Mouse (Mus musculus): ENCODE data around the gene Setd5. TPM values are rescaled to one million over a fixed set of nuclear protein-coding genes. Genes with fewer than 3 reads are reported as not detected.

The Setd5 gene
- polyA plus RNA-seq, 1 experiment from 2014 or later, result 75.6 TPM

DNA sequence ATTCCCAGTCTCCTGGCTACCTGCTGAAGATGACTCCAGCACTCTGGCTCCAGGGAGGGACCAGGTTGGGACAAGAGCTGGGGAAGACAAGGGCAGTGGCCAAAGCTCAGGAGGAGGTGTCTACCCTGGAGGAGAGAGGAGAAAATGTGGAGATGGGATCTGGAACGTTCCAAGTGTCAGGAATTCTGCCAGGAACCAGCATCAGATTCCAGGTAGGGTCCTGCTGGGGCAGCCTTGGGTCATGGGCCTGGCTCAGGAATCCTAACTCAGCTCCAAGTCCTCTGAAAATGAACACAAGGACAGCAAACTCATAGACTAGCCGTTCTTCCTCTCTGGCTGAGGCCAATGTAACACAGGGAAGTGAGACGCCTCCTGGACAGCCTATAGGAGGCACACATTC is 92.7 kb downstream of the Setd5 start:
- 54% methylated on average over 3 of the region's 3 CpGs for WGBS
- Histone ChIP-seq H3K27ac (ENCODE audit: low read length) (no peak overlapping the region), H3K4me3 (ENCODE audit: low read length) (no peak overlapping the region), H3K4me1 (replicated peaks; ENCODE audit: control insufficient read depth, insufficient read depth, low read length) (peaks cover 5% of the 10 kb centered on the region; the same call in 1 of the 2 replicates), H3K27me3 (ENCODE audit: control insufficient read depth, insufficient read depth, low read depth, low read length) (no peaks in the 10 kb centered on the region), H3K4me2 (ENCODE audit: low read depth, low read length) (no peak overlapping the region), H3K36me3 (ENCODE audit: control insufficient read depth, insufficient read depth, low read length) (no peaks in the 10 kb centered on the region), H3K9ac (ENCODE audit: low read length) (no peak overlapping the region), H3K9me3 (ENCODE audit: control insufficient read depth, low read length) (no peaks in the 10 kb centered on the region)
- no peak for ATAC-seq (ENCODE audit: low read depth)

DNA sequence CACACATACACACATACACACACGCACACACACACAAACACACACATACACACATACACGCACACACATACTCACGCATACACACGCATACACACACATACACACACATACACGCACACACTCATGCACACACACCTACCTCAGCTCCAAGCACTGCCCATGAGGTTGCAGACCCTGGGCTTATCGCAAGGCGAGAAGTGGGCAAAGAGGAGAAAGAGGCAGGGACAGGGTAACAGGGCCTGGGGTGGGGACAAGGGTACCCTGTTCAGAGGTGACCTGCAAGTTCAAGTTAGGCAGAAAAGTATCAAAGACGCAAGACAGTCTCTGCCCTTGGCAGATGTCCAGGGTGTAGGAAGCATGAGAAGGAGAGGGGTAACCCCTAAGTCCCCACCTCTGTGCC is 93.5 kb downstream of the Setd5 start:
- no peak overlapping the region for H3K4me3 ChIP-seq (ENCODE audit: low read length)
- H3K36me3 ChIP-seq (ENCODE audit: control insufficient read depth, insufficient read depth, low read length), result no peaks in the 10 kb centered on the region
- no peak overlapping the region for H3K27ac ChIP-seq (ENCODE audit: low read length)
- H3K4me2 ChIP-seq (ENCODE audit: low read depth, low read length), result no peak overlapping the region
- H3K9me3 ChIP-seq (ENCODE audit: control insufficient read depth, low read length), result no peaks in the 10 kb centered on the region
- 86% methylated on average over 8 of the region's 8 CpGs for WGBS
- H3K4me1 ChIP-seq (replicated peaks; ENCODE audit: control insufficient read depth, insufficient read depth, low read length), result peaks cover 5% of the 10 kb centered on the region; the same call in 1 of the 2 replicates
- no peak overlapping the region for H3K9ac ChIP-seq (ENCODE audit: low read length)
- no peaks in the 10 kb centered on the region for H3K27me3 ChIP-seq (ENCODE audit: control insufficient read depth, insufficient read depth, low read depth, low read length)
- ATAC-seq (ENCODE audit: low read depth), result no peak

DNA sequence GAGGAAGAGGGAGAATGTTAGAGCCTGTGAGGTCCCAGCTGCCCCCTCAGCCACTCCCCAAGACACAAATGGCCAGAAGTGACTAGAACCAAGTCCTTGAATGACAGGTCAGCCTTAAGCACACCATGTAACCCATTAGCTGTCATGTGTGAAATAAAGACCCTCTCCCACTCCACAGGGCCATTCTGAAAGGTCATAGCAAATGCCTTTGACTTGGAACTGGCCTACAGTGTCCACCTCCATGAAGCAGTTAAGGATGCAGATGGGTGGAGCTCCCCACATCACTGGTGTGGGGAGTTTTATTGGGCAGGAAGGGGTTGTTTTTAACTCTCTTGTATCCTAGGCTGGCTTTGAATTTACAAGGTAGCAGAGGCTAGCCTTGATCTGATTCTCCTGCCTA is 94.8 kb downstream of the Setd5 start:
- Histone ChIP-seq H3K9ac (ENCODE audit: low read length) (no peak overlapping the region), H3K4me2 (ENCODE audit: low read depth, low read length) (no peak overlapping the region), H3K36me3 (ENCODE audit: control insufficient read depth, insufficient read depth, low read length) (no peaks in the 10 kb centered on the region), H3K9me3 (ENCODE audit: control insufficient read depth, low read length) (no peaks in the 10 kb centered on the region), H3K4me1 (replicated peaks; ENCODE audit: control insufficient read depth, insufficient read depth, low read length) (peaks cover 5% of the 10 kb centered on the region; the same call in 1 of the 2 replicates), H3K27ac (ENCODE audit: low read length) (no peak overlapping the region), H3K4me3 (ENCODE audit: low read length) (no peak overlapping the region), H3K27me3 (ENCODE audit: control insufficient read depth, insufficient read depth, low read depth, low read length) (no peaks in the 10 kb centered on the region)
- ATAC-seq (ENCODE audit: low read depth), result no peak

DNA sequence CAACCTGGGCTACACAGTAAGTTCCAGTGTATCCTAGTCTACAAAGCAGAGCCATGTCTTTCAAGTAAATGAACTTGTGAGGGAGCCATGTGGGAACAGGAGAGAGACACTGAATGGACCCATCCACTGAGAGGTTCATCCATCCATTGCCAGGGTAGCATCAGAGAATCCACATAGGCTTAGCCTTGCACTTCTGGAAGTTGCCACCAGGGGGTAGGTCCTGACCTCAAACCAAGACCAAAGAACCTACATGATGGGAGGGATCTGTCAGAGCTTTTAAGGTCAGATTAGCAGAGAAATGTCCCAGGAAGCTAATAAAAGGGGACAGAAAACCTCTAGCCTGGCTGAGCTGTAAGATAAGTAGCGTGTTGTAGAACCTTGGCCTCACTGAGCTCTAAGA is 95.4 kb downstream of the Setd5 start:
- no peaks in the 10 kb centered on the region for H3K9me3 ChIP-seq (ENCODE audit: control insufficient read depth, low read length)
- peaks cover 1% of the 10 kb centered on the region; the same call in 1 of the 2 replicates for H3K4me1 ChIP-seq (replicated peaks; ENCODE audit: control insufficient read depth, insufficient read depth, low read length)
- WGBS, result 64% methylated on average over 1 of the region's 1 CpGs
- no peak overlapping the region for H3K9ac ChIP-seq (ENCODE audit: low read length)
- no peaks in the 10 kb centered on the region for H3K27me3 ChIP-seq (ENCODE audit: control insufficient read depth, insufficient read depth, low read depth, low read length)
- no peak overlapping the region for H3K27ac ChIP-seq (ENCODE audit: low read length)
- H3K36me3 ChIP-seq (ENCODE audit: control insufficient read depth, insufficient read depth, low read length), result no peaks in the 10 kb centered on the region
- no peak for ATAC-seq (ENCODE audit: low read depth)
- H3K4me3 ChIP-seq (ENCODE audit: low read length), result no peak overlapping the region
- no peak overlapping the region for H3K4me2 ChIP-seq (ENCODE audit: low read depth, low read length)

DNA sequence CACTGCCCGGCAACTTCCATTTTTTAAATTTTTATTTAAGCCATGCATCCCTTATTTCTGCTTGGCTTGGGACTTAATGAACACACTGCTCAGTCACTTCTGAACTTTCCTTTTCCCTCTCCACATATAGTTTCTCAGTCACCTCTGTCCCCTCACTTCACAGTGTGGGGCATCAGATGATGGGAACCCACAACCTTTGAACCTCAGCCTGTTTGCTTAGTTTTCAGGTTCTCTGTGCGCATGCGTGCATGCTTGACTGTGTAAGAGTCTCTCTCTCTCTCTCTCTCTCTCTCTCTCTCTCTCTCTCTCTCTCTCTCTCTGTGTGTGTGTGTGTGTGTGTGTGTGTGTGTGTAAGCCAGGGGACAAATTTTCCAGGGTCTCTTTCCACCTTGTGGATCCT is 98.3 kb downstream of the Setd5 start:
- no peaks in the 10 kb centered on the region for H3K4me1 ChIP-seq (replicated peaks; ENCODE audit: control insufficient read depth, insufficient read depth, low read length)
- no peaks in the 10 kb centered on the region for H3K9me3 ChIP-seq (ENCODE audit: control insufficient read depth, low read length)
- no peak overlapping the region for H3K4me3 ChIP-seq (ENCODE audit: low read length)
- no peak overlapping the region for H3K4me2 ChIP-seq (ENCODE audit: low read depth, low read length)
- WGBS, result 93% methylated on average over 3 of the region's 3 CpGs
- no peaks in the 10 kb centered on the region for H3K36me3 ChIP-seq (ENCODE audit: control insufficient read depth, insufficient read depth, low read length)
- no peak overlapping the region for H3K9ac ChIP-seq (ENCODE audit: low read length)
- no peak overlapping the region for H3K27ac ChIP-seq (ENCODE audit: low read length)
- no peak for ATAC-seq (ENCODE audit: low read depth)
- no peaks in the 10 kb centered on the region for H3K27me3 ChIP-seq (ENCODE audit: control insufficient read depth, insufficient read depth, low read depth, low read length)

DNA sequence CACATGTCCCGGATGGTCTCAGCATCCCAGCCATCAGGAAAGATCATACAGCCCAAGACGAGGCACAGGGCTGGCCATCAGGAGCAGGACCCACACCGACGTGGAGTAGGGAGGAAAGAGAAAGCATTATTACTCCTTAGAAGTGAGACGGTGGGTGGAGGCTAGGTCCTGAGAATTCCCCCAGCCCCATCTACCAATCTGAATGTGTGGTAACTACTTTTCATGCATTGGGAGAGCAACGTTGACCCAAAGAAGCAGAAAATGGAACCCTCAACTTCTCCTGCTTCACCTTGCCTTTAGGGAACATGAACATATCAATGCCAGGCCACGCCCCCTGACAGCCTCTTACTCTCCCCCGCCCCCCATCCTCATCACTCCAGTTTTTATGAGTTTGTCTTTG is 99.4 kb downstream of the Setd5 start:
- no peak for ATAC-seq (ENCODE audit: low read depth)
- H3K9ac ChIP-seq (ENCODE audit: low read length), result no peak overlapping the region
- no peaks in the 10 kb centered on the region for H3K27me3 ChIP-seq (ENCODE audit: control insufficient read depth, insufficient read depth, low read depth, low read length)
- no peak overlapping the region for H3K4me3 ChIP-seq (ENCODE audit: low read length)
- H3K4me1 ChIP-seq (replicated peaks; ENCODE audit: control insufficient read depth, insufficient read depth, low read length), result no peaks in the 10 kb centered on the region
- H3K4me2 ChIP-seq (ENCODE audit: low read depth, low read length), result no peak overlapping the region
- H3K27ac ChIP-seq (ENCODE audit: low read length), result no peak overlapping the region
- H3K36me3 ChIP-seq (ENCODE audit: control insufficient read depth, insufficient read depth, low read length), result no peaks in the 10 kb centered on the region
- WGBS, result 80% methylated on average over 8 of the region's 8 CpGs
- H3K9me3 ChIP-seq (ENCODE audit: control insufficient read depth, low read length), result no peaks in the 10 kb centered on the region

DNA sequence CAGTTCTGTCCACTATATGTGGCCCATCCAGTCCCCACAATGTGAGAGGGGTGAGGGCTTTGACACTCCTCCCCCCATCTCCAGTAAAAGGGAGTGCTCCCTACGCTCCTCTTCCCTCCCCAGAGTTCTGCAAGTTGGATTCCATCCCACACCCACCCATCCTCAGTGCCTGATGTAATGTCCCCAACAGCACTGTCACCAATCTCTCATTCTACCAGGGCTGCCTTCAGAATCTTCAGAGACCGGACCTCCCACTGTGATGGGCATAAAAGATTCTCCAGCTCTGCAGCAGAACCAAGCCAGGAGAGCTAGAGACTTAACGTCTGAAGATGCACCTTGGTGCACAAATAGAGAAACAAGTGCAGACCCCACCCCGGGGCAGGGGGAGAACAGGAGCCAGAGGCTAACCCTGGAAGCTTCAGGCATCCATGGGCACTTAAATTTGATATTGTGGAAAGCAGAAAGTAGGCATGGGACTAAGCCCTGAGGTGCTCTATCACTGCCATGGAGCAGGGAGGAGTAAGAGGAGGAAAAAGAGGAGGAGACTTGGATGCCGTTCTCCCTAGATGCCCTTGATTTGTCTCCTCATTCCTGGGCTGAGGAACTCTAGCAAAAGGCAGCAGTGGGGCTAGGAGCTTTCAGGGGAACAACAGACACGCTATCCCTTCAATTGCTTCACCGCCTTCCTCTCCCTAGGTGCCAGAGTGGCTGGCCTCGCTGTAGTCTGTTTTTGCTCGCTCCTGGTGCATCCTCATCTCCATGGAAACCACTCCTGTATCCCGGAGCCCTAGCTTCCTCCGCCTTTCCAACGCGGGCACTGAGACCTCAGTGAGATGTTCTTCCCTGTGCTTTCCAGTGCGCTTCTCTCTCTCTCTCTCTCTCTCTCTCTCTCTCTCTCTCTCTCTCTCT is 101.4 kb downstream of the Setd5 start:
- H3K4me3 ChIP-seq (ENCODE audit: low read length), result no peak overlapping the region
- H3K36me3 ChIP-seq (ENCODE audit: control insufficient read depth, insufficient read depth, low read length), result no peaks in the 10 kb centered on the region
- H3K27ac ChIP-seq (ENCODE audit: low read length), result no peak overlapping the region
- no peak for ATAC-seq (ENCODE audit: low read depth)
- no peak overlapping the region for H3K4me2 ChIP-seq (ENCODE audit: low read depth, low read length)
- no peaks in the 10 kb centered on the region for H3K27me3 ChIP-seq (ENCODE audit: control insufficient read depth, insufficient read depth, low read depth, low read length)
- WGBS, result 22% methylated on average over 14 of the region's 14 CpGs
- no peaks in the 10 kb centered on the region for H3K4me1 ChIP-seq (replicated peaks; ENCODE audit: control insufficient read depth, insufficient read depth, low read length)
- no peaks in the 10 kb centered on the region for H3K9me3 ChIP-seq (ENCODE audit: control insufficient read depth, low read length)
- H3K9ac ChIP-seq (ENCODE audit: low read length), result no peak overlapping the region

DNA sequence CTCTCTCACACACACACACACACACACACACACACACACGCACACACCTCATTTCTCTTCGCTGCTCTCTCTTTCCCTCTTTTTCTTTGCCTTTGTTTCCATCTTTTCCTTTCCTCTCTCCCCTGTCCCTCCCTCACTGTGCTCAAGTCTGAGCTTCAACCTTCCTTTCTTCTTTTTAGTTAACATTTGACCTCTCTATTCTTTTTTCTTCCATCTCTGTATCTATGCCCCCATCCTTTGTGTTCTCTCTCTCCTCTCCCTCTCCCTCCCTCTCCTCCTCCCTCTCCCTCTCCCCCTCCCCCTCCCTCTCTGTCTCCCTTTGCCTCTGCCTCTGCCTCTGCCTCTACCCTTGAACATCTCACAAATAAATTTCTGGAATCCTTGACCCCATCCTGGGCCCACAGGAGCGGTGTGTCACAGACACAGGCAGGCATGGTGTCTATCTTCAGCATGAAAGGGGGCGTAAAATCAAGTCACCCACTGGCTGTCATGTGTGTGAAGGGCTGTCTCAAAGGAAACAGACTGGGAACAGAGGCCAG is 102.1 kb downstream of the Setd5 start:
- Histone ChIP-seq H3K27ac (ENCODE audit: low read length) (no peak overlapping the region), H3K4me1 (replicated peaks; ENCODE audit: control insufficient read depth, insufficient read depth, low read length) (no peaks in the 10 kb centered on the region), H3K27me3 (ENCODE audit: control insufficient read depth, insufficient read depth, low read depth, low read length) (no peaks in the 10 kb centered on the region), H3K4me2 (ENCODE audit: low read depth, low read length) (no peak overlapping the region), H3K9me3 (ENCODE audit: control insufficient read depth, low read length) (no peaks in the 10 kb centered on the region), H3K36me3 (ENCODE audit: control insufficient read depth, insufficient read depth, low read length) (no peaks in the 10 kb centered on the region), H3K4me3 (ENCODE audit: low read length) (no peak overlapping the region), H3K9ac (ENCODE audit: low read length) (no peak overlapping the region)
- ATAC-seq (ENCODE audit: low read depth), result no peak
- 41% methylated on average over 4 of the region's 4 CpGs for WGBS

DNA sequence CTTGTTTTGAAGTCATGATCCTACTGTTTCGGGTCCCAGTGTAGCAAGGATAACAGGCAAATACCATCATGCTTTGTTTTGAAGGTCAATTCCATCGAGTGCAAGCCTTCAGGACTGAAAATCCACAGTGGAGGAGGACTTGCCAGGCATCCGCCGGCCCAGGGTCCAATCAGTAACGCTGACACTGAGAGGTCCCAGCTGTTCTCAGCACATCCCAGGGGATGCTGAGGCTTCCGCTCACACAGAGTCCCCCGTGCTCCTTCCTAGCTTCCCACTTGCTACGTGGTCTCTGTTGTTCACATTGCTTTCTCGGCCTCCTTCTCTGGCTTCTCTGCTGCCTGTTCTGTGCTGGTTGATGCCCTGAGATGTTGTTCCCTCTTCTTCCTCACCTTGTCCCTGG is 107.0 kb downstream of the Setd5 start:
- Histone ChIP-seq H3K4me2 (ENCODE audit: low read depth, low read length) (no peak overlapping the region), H3K36me3 (ENCODE audit: control insufficient read depth, insufficient read depth, low read length) (no peaks in the 10 kb centered on the region), H3K27ac (ENCODE audit: low read length) (no peak overlapping the region), H3K9ac (ENCODE audit: low read length) (no peak overlapping the region), H3K9me3 (ENCODE audit: control insufficient read depth, low read length) (no peaks in the 10 kb centered on the region), H3K4me3 (ENCODE audit: low read length) (no peak overlapping the region), H3K27me3 (ENCODE audit: control insufficient read depth, insufficient read depth, low read depth, low read length) (no peaks in the 10 kb centered on the region), H3K4me1 (replicated peaks; ENCODE audit: control insufficient read depth, insufficient read depth, low read length) (no peaks in the 10 kb centered on the region)
- 0 out of 2 replicates have a peak, but pooled peaks have one; percentile 56 for ATAC-seq (ENCODE audit: low read depth)
- WGBS, result 41% methylated on average over 9 of the region's 9 CpGs

Data from lung, embryonic 16.5 days (tissue).